Mouse (Mus musculus): Measurements from ENCODE around the gene Ap3s2. TPM values are rescaled to one million over a fixed set of nuclear protein-coding genes. Genes with fewer than 3 reads are reported as not detected.
A peak's percentile ranks its signal among the peaks of the same experiment; 100 is the strongest.

The Ap3s2 gene
- polyA plus RNA-seq, 1 experiment from 2014 or later: 61.2 TPM

- WGBS: 7% methylated on average over 43 of the region's 53 CpGs
- Histone ChIP-seq H3K9me3 (replicated peaks; ENCODE audit: control insufficient read depth, low read length) (no peaks in the 10 kb centered on the region), H3K4me3 (ENCODE audit: low read depth, low read length) (peak overlapping the region; percentile 39), H3K4me1 (ENCODE audit: control insufficient read depth, insufficient read depth, low read length) (no peaks in the 10 kb centered on the region; the same call in 1 of the 2 replicates), H3K4me2 (ENCODE audit: low read depth, low read length) (peak overlapping the region; percentile 82), H3K36me3 (replicated peaks; ENCODE audit: control insufficient read depth, insufficient read depth, low read depth, low read length) (no peaks in the 10 kb centered on the region; the same call in 1 of the 2 replicates), H3K9ac (replicated peaks; ENCODE audit: low read length) (peak overlapping the region; percentile 50), H3K27me3 (ENCODE audit: control insufficient read depth, insufficient read depth, low read length) (no peaks in the 10 kb centered on the region), H3K27ac (replicated peaks; ENCODE audit: low read depth, low read length) (no peak overlapping the region)
- DNase-seq (ENCODE audit: low spot score) (peak; percentile 84), ATAC-seq (replicated peaks; ENCODE audit: insufficient number of reproducible peaks, low FRiP score, low TSS enrichment, low read depth) (peak; percentile 86)
Measured at GRCm38 (mm10) chr7:79847456-79848451, 72.7 kb downstream of the Ap3s2 start.

GRCm38 (mm10) chr7:79846342-79846741 is 74.1 kb downstream of the Ap3s2 start:
- Histone ChIP-seq H3K27ac (replicated peaks; ENCODE audit: low read depth, low read length) (no peak overlapping the region), H3K27me3 (ENCODE audit: control insufficient read depth, insufficient read depth, low read length) (no peaks in the 10 kb centered on the region), H3K36me3 (replicated peaks; ENCODE audit: control insufficient read depth, insufficient read depth, low read depth, low read length) (no peaks in the 10 kb centered on the region; the same call in 1 of the 2 replicates), H3K4me3 (ENCODE audit: low read depth, low read length) (no peak overlapping the region), H3K4me1 (ENCODE audit: control insufficient read depth, insufficient read depth, low read length) (no peaks in the 10 kb centered on the region; the same call in 1 of the 2 replicates), H3K4me2 (ENCODE audit: low read depth, low read length) (no peak overlapping the region), H3K9ac (replicated peaks; ENCODE audit: low read length) (no peak overlapping the region), H3K9me3 (replicated peaks; ENCODE audit: control insufficient read depth, low read length) (no peaks in the 10 kb centered on the region)
- 67% methylated on average over 2 of the region's 2 CpGs for WGBS
- DNase-seq (ENCODE audit: low spot score): no peak
- ATAC-seq (replicated peaks; ENCODE audit: insufficient number of reproducible peaks, low FRiP score, low TSS enrichment, low read depth): no peak

GRCm38 (mm10) chr7:79844090-79844802 is 76.2 kb downstream of the Ap3s2 start:
- Histone ChIP-seq H3K27me3 (ENCODE audit: control insufficient read depth, insufficient read depth, low read length) (no peaks in the 10 kb centered on the region), H3K27ac (replicated peaks; ENCODE audit: low read depth, low read length) (no peak overlapping the region), H3K4me1 (ENCODE audit: control insufficient read depth, insufficient read depth, low read length) (no peaks in the 10 kb centered on the region; the same call in 1 of the 2 replicates), H3K4me2 (ENCODE audit: low read depth, low read length) (no peak overlapping the region), H3K36me3 (replicated peaks; ENCODE audit: control insufficient read depth, insufficient read depth, low read depth, low read length) (no peaks in the 10 kb centered on the region; the same call in 1 of the 2 replicates), H3K4me3 (ENCODE audit: low read depth, low read length) (no peak overlapping the region), H3K9ac (replicated peaks; ENCODE audit: low read length) (no peak overlapping the region), H3K9me3 (replicated peaks; ENCODE audit: control insufficient read depth, low read length) (no peaks in the 10 kb centered on the region)
- DNase-seq (ENCODE audit: low spot score) (no peak), ATAC-seq (replicated peaks; ENCODE audit: insufficient number of reproducible peaks, low FRiP score, low TSS enrichment, low read depth) (no peak)
- WGBS: 83% methylated on average over 8 of the region's 8 CpGs

GRCm38 (mm10) chr7:79842163-79842562 is 78.3 kb downstream of the Ap3s2 start:
- WGBS: 66% methylated on average over 7 of the region's 7 CpGs
- Histone ChIP-seq H3K9ac (replicated peaks; ENCODE audit: low read length) (no peak overlapping the region), H3K36me3 (replicated peaks; ENCODE audit: control insufficient read depth, insufficient read depth, low read depth, low read length) (no peaks in the 10 kb centered on the region; the same call in 1 of the 2 replicates), H3K27me3 (ENCODE audit: control insufficient read depth, insufficient read depth, low read length) (no peaks in the 10 kb centered on the region), H3K4me1 (ENCODE audit: control insufficient read depth, insufficient read depth, low read length) (no peaks in the 10 kb centered on the region; the same call in 1 of the 2 replicates), H3K4me2 (ENCODE audit: low read depth, low read length) (no peak overlapping the region), H3K9me3 (replicated peaks; ENCODE audit: control insufficient read depth, low read length) (no peaks in the 10 kb centered on the region), H3K4me3 (ENCODE audit: low read depth, low read length) (no peak overlapping the region), H3K27ac (replicated peaks; ENCODE audit: low read depth, low read length) (no peak overlapping the region)
- DNase-seq (ENCODE audit: low spot score): no peak
- ATAC-seq (replicated peaks; ENCODE audit: insufficient number of reproducible peaks, low FRiP score, low TSS enrichment, low read depth): no peak

GRCm38 (mm10) chr7:79837247-79837646 is 83.2 kb downstream of the Ap3s2 start:
- H3K4me3 ChIP-seq (ENCODE audit: low read depth, low read length): no peak overlapping the region
- H3K36me3 ChIP-seq (replicated peaks; ENCODE audit: control insufficient read depth, insufficient read depth, low read depth, low read length): no peaks in the 10 kb centered on the region; the same call in 1 of the 2 replicates
- no peak overlapping the region for H3K4me2 ChIP-seq (ENCODE audit: low read depth, low read length)
- no peak overlapping the region for H3K27ac ChIP-seq (replicated peaks; ENCODE audit: low read depth, low read length)
- DNase-seq (ENCODE audit: low spot score) (no peak), ATAC-seq (replicated peaks; ENCODE audit: insufficient number of reproducible peaks, low FRiP score, low TSS enrichment, low read depth) (no peak)
- no peaks in the 10 kb centered on the region for H3K4me1 ChIP-seq (ENCODE audit: control insufficient read depth, insufficient read depth, low read length)
- WGBS: 57% methylated on average over 2 of the region's 2 CpGs
- H3K27me3 ChIP-seq (ENCODE audit: control insufficient read depth, insufficient read depth, low read length): no peaks in the 10 kb centered on the region
- H3K9ac ChIP-seq (replicated peaks; ENCODE audit: low read length): no peak overlapping the region
- no peaks in the 10 kb centered on the region for H3K9me3 ChIP-seq (replicated peaks; ENCODE audit: control insufficient read depth, low read length)

- H3K9ac ChIP-seq (replicated peaks; ENCODE audit: low read length): no peak overlapping the region
- H3K4me3 ChIP-seq (ENCODE audit: low read depth, low read length): no peak overlapping the region
- H3K4me1 ChIP-seq (ENCODE audit: control insufficient read depth, insufficient read depth, low read length): no peaks in the 10 kb centered on the region
- 95% methylated on average over 6 of the region's 6 CpGs for WGBS
- no peak overlapping the region for H3K4me2 ChIP-seq (ENCODE audit: low read depth, low read length)
- H3K27ac ChIP-seq (replicated peaks; ENCODE audit: low read depth, low read length): no peak overlapping the region
- DNase-seq (ENCODE audit: low spot score) (no peak), ATAC-seq (replicated peaks; ENCODE audit: insufficient number of reproducible peaks, low FRiP score, low TSS enrichment, low read depth) (no peak)
- no peaks in the 10 kb centered on the region for H3K9me3 ChIP-seq (replicated peaks; ENCODE audit: control insufficient read depth, low read length)
- no peaks in the 10 kb centered on the region for H3K36me3 ChIP-seq (replicated peaks; ENCODE audit: control insufficient read depth, insufficient read depth, low read depth, low read length)
- H3K27me3 ChIP-seq (ENCODE audit: control insufficient read depth, insufficient read depth, low read length): no peaks in the 10 kb centered on the region
Measured at GRCm38 (mm10) chr7:79835196-79835595, 85.3 kb downstream of the Ap3s2 start.

GRCm38 (mm10) chr7:79832980-79833379 is 87.5 kb downstream of the Ap3s2 start:
- no peak overlapping the region for H3K9ac ChIP-seq (replicated peaks; ENCODE audit: low read length)
- ATAC-seq (replicated peaks; ENCODE audit: insufficient number of reproducible peaks, low FRiP score, low TSS enrichment, low read depth) (no peak), DNase-seq (ENCODE audit: low spot score) (no peak)
- H3K36me3 ChIP-seq (replicated peaks; ENCODE audit: control insufficient read depth, insufficient read depth, low read depth, low read length): no peaks in the 10 kb centered on the region
- H3K27ac ChIP-seq (replicated peaks; ENCODE audit: low read depth, low read length): no peak overlapping the region
- H3K4me2 ChIP-seq (ENCODE audit: low read depth, low read length): no peak overlapping the region
- no peaks in the 10 kb centered on the region for H3K9me3 ChIP-seq (replicated peaks; ENCODE audit: control insufficient read depth, low read length)
- H3K4me3 ChIP-seq (ENCODE audit: low read depth, low read length): no peak overlapping the region
- no peaks in the 10 kb centered on the region for H3K4me1 ChIP-seq (ENCODE audit: control insufficient read depth, insufficient read depth, low read length)
- H3K27me3 ChIP-seq (ENCODE audit: control insufficient read depth, insufficient read depth, low read length): no peaks in the 10 kb centered on the region

Measured in embryonic facial prominence, embryonic 11.5 days (tissue).